Comparison of ENCODE assay signal across 34 mouse cellular contexts in the genomic region with DNA sequence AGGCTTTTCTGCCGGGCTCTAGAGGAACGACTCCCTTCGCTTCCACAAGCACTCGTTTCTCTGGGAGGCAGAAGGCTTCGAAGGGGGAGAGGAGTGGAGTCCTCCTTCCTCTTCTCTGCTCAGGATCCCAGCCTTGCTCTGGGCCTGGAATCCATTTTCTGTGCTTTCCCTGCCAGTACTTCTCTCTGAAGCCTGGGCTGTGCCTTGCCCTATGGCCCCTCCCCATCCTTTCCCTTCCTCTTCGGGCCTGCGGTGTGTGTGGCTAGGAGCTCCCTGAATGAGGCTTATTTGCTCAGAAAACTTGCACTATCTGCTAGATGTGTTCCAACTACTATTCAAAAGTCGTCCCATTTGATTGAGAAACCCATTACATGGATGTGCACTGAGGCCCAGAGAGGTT. TPM values are rescaled to one million over a fixed set of nuclear protein-coding genes. Genes with fewer than 3 reads are reported as not detected.
A peak's percentile ranks its signal among the peaks of the same experiment; 100 is the strongest.
DNase-seq lines count a peak whose midpoint lies in the region; ATAC-seq and TF ChIP-seq lines count a peak whose summit lies in the region.
"Had no signal": no experiment of that assay in that cellular context is flagged by ENCODE, and none has a peak within 500 bp of the region (broad histone marks: within the 10 kb centered on the region; RNA-seq: fewer than 3 reads in every experiment).

No protein-coding gene starts in this region.

- no peaks in the 10 kb centered on the region for H3K36me3 ChIP-seq in stomach, postnatal 0 days (ENCODE audit: control insufficient read depth, insufficient read depth, low read length)
- H3K36me3 ChIP-seq: embryonic facial prominence, embryonic 12.5 days; forebrain, embryonic 10.5 days; forebrain, embryonic 15.5 days; hindbrain, embryonic 10.5 days; hindbrain, embryonic 15.5 days; liver, embryonic 12.5 days; midbrain, embryonic 15.5 days; neural tube, embryonic 12.5 days had no signal

- no peaks in the 10 kb centered on the region for H3K27me3 ChIP-seq in stomach, postnatal 0 days (ENCODE audit: control insufficient read depth, insufficient read depth, low read length)
- H3K27me3 ChIP-seq: forebrain, embryonic 15.5 days; hindbrain, embryonic 15.5 days; midbrain, embryonic 15.5 days; neural tube, embryonic 12.5 days had no signal

- no peak overlapping the region for H3K4me3 ChIP-seq in lung, adult 2 months (replicated peaks; ENCODE audit: extremely low read depth, low read depth, low read length)
- no peak overlapping the region for H3K4me3 ChIP-seq in stomach, postnatal 0 days (ENCODE audit: low read depth, low read length)
- H3K4me3 ChIP-seq: embryonic facial prominence, embryonic 12.5 days; forebrain, embryonic 10.5 days; forebrain, embryonic 15.5 days; hindbrain, embryonic 10.5 days; hindbrain, embryonic 15.5 days; layer of hippocampus, adult 2 months; liver, embryonic 12.5 days; midbrain, embryonic 15.5 days; neural tube, embryonic 12.5 days had no signal

- ATAC-seq in granulocyte monocyte progenitor cell, adult 5-6 weeks (replicated peaks; ENCODE audit: poor library complexity, severe bottlenecking): peak; percentile 55
- ATAC-seq in megakaryocyte progenitor cell, adult 5-6 weeks (replicated peaks; ENCODE audit: poor library complexity): peak; percentile 58
- no peak for ATAC-seq in stomach, postnatal 0 days (ENCODE audit: low FRiP score, low TSS enrichment)
- ATAC-seq: activated CD4-positive, CD25-positive, alpha-beta regulatory T cell, adult 4 months; forebrain, embryonic 15.5 days; inflammation-experienced regulatory T-cells, adult 6 months; liver, embryonic 12.5 days; liver, postnatal 0 days; lung, postnatal 0 days; midbrain, embryonic 15.5 days had no signal

- 73% methylated on average over 8 of the region's 8 CpGs for WGBS in lung, adult 2 months
- 66% methylated on average over 7 of the region's 8 CpGs for WGBS in stomach, postnatal 0 days

- TF ChIP-seq POLR2A in lung, adult 2 months (IDR thresholded peaks at IDR 0.05; ENCODE audit: borderline replicate concordance, extremely low read depth, low read depth, low read length): peak; percentile 15; the same call in 1 of the 2 replicates

- TF ChIP-seq CTCF in lung, adult 2 months (IDR thresholded peaks at IDR 0.05; ENCODE audit: insufficient read depth, low read length): no peak
- TF ChIP-seq CTCF in stomach, postnatal 0 days (IDR thresholded peaks at IDR 0.05; ENCODE audit: low read depth): no peak

- H3K9ac ChIP-seq in stomach, postnatal 0 days (ENCODE audit: low read length): 0 out of 2 replicates have a peak overlapping the region, but pooled peaks have one; percentile 4
- H3K9ac ChIP-seq: embryonic facial prominence, embryonic 12.5 days; forebrain, embryonic 15.5 days; hindbrain, embryonic 15.5 days; liver, embryonic 12.5 days; liver, postnatal 0 days; midbrain, embryonic 15.5 days; neural tube, embryonic 12.5 days had no signal

- peaks cover 41% of the 10 kb centered on the region for H3K4me1 ChIP-seq in lung, adult 2 months (ENCODE audit: control insufficient read depth, insufficient read depth, low read length)
- peaks cover 21% of the 10 kb centered on the region for H3K4me1 ChIP-seq in stomach, postnatal 0 days (replicated peaks; ENCODE audit: control insufficient read depth, insufficient read depth)
- H3K4me1 ChIP-seq: midbrain, embryonic 15.5 days; neural tube, embryonic 12.5 days had no signal

- H3K4me2 ChIP-seq in stomach, postnatal 0 days (replicated peaks; ENCODE audit: low read depth): no peak overlapping the region
- H3K4me2 ChIP-seq: embryonic facial prominence, embryonic 12.5 days; forebrain, embryonic 15.5 days; hindbrain, embryonic 15.5 days; liver, embryonic 12.5 days; midbrain, embryonic 15.5 days; neural tube, embryonic 12.5 days had no signal

- H3K27ac ChIP-seq in stomach, postnatal 0 days (replicated peaks): peak overlapping the region; percentile 78
- H3K27ac ChIP-seq: embryonic facial prominence, embryonic 12.5 days; forebrain, embryonic 10.5 days; forebrain, embryonic 15.5 days; hindbrain, embryonic 10.5 days; hindbrain, embryonic 15.5 days; layer of hippocampus, adult 2 months; liver, embryonic 12.5 days; midbrain, embryonic 15.5 days; neural tube, embryonic 12.5 days had no signal

- H3K9me3 ChIP-seq in stomach, postnatal 0 days (ENCODE audit: control insufficient read depth, low read length): no peaks in the 10 kb centered on the region
- H3K9me3 ChIP-seq: embryonic facial prominence, embryonic 12.5 days; forebrain, embryonic 10.5 days; forebrain, embryonic 15.5 days; hindbrain, embryonic 10.5 days; hindbrain, embryonic 15.5 days; liver, embryonic 12.5 days; midbrain, embryonic 15.5 days; neural tube, embryonic 12.5 days had no signal

- TF ChIP-seq EP300 in stomach, postnatal 0 days (optimal IDR thresholded peaks at IDR 0.05): no peak

- no peak for DNase-seq in lung, adult 2 months
- DNase-seq in lung, postnatal 14 days: no peak
- no peak for DNase-seq in stomach, postnatal 0 days (ENCODE audit: low spot score)
- no peak for DNase-seq in cerebellum, postnatal 4 days (ENCODE audit: low spot score in 2 of 2)
- no peak for DNase-seq in layer of hippocampus, postnatal 25 days (ENCODE audit: extremely low spot score in 1 of 2, low spot score in 1 of 2)
- DNase-seq: adrenal gland, adult 2 months; adrenal gland, postnatal 36 days; B cell, adult 2 months; cerebellum, adult 8-10 months; cerebellum, postnatal 25 days; embryo, embryonic 11 days; kidney, adult 18-20 months; kidney, postnatal 36 days; layer of hippocampus, postnatal 36 days; left cerebral cortex, postnatal 4 days; liver, postnatal 0 days; right cerebral cortex, adult 18-20 months; spleen, adult 18-20 months; thymus, postnatal 25 days had no signal

RNA-seq across cellular contexts. Expression of a gene that starts 2.5 kb away (rescaled TPM):
- polyA plus RNA-seq in lung, adult 2 months (2012; rRNA removed): 130 and 155 TPM in 2 replicates
- 3.2 and 4.2 TPM in 2 replicates for total RNA-seq in granulocyte monocyte progenitor cell, adult 5-6 weeks (2014; fragmentation: Nextera tagmentation)
- 1.2 and 1.3 TPM in 2 replicates for total RNA-seq in granulocyte monocyte progenitor cell, adult 5-6 weeks (2017)
- total RNA-seq in megakaryocyte progenitor cell, adult 5-6 weeks (2015): 1.8 and 3.1 TPM in 2 replicates
- 0.57 and 0.83 TPM in 2 replicates for total RNA-seq in megakaryocyte progenitor cell, adult 5-6 weeks (2017)
- 63.0 and 75.8 TPM in 2 replicates for polyA plus RNA-seq in stomach, postnatal 0 days (2015; fragmentation: Nextera tagmentation; extraction: Ambion mirVana)
- total RNA-seq in layer of hippocampus, postnatal 25 days (2021): under 1 TPM; 0.21 to 0.22 TPM
- total RNA-seq: megakaryocyte-erythroid progenitor cell, adult 5-6 weeks had no signal
- polyA plus RNA-seq: activated CD4-positive, CD25-positive, alpha-beta regulatory T cell, adult 4 months; neural tube, embryonic 12.5 days had no signal

RNA-seq across cellular contexts. Expression of a gene that starts 43.3 kb away (rescaled TPM):
- 136 and 143 TPM in 2 replicates for polyA plus RNA-seq in lung, adult 2 months (2012; rRNA removed)
- total RNA-seq in granulocyte monocyte progenitor cell, adult 5-6 weeks (2014; fragmentation: Nextera tagmentation): 0.21 and 0.67 TPM in 2 replicates
- total RNA-seq in granulocyte monocyte progenitor cell, adult 5-6 weeks (2017): 0.39 TPM in 1 of 2 replicates, not detected in the other
- 1.1 TPM in 1 of 2 replicates, not detected in the other for total RNA-seq in megakaryocyte progenitor cell, adult 5-6 weeks (2015)
- total RNA-seq in megakaryocyte progenitor cell, adult 5-6 weeks (2017): not detected in 2 replicates
- 191 and 207 TPM in 2 replicates for polyA plus RNA-seq in stomach, postnatal 0 days (2015; fragmentation: Nextera tagmentation; extraction: Ambion mirVana)
- not detected for total RNA-seq in layer of hippocampus, postnatal 25 days (2021)
- total RNA-seq: layer of hippocampus, adult 2 months; layer of hippocampus, postnatal 36 days; megakaryocyte-erythroid progenitor cell, adult 5-6 weeks had no signal
- polyA plus RNA-seq: activated CD4-positive, CD25-positive, alpha-beta regulatory T cell, adult 4 months had no signal
